Mouse (Mus musculus) yolk sac, embryonic 10.5 days (tissue): ENCODE results near the gene Gm11011.

Experiments
- DNase-seq: peaks from one replicate; pipeline ENCODE4 v3.0.0-alpha.2; 2017; ENCODE audit warnings: low spot score

Gm11011 gene

GRCm38 (mm10) chr2:169589697-169590096, 2.2 kb upstream of the Gm11011 start:
- no peak for DNase-seq

- DNase-seq = no peak
Measured at GRCm38 (mm10) chr2:169586688-169587087, 857 bp downstream of the Gm11011 start.

- no peak for DNase-seq
Measured at GRCm38 (mm10) chr2:169585631-169586285, 1.8 kb downstream of the Gm11011 start.

- no peak for DNase-seq
Measured at GRCm38 (mm10) chr2:169584745-169585456, 2.6 kb downstream of the Gm11011 start.

GRCm38 (mm10) chr2:169583476-169583875, 4.1 kb downstream of the Gm11011 start:
- DNase-seq = no peak

GRCm38 (mm10) chr2:169577508-169578196, 9.9 kb downstream of the Gm11011 start:
- DNase-seq = no peak

GRCm38 (mm10) chr2:169570063-169570462, 17.5 kb downstream of the Gm11011 start:
- DNase-seq = no peak

GRCm38 (mm10) chr2:169566159-169566558, 21.4 kb downstream of the Gm11011 start:
- no peak for DNase-seq

GRCm38 (mm10) chr2:169565751-169566150, 21.8 kb downstream of the Gm11011 start:
- no peak for DNase-seq

GRCm38 (mm10) chr2:169545674-169546073, 41.9 kb downstream of the Gm11011 start:
- no peak for DNase-seq

- DNase-seq = no peak
Measured at GRCm38 (mm10) chr2:169538906-169539305, 48.6 kb downstream of the Gm11011 start.
